Mouse (Mus musculus) left cerebral cortex, adult 11 months (tissue): Measurements from ENCODE around the gene Pifo.

Source experiments
- DNase-seq: peaks from one replicate; pipeline ENCODE4 v3.0.0; 2022; ENCODE audit warnings: low spot score

Pifo gene

DNA sequence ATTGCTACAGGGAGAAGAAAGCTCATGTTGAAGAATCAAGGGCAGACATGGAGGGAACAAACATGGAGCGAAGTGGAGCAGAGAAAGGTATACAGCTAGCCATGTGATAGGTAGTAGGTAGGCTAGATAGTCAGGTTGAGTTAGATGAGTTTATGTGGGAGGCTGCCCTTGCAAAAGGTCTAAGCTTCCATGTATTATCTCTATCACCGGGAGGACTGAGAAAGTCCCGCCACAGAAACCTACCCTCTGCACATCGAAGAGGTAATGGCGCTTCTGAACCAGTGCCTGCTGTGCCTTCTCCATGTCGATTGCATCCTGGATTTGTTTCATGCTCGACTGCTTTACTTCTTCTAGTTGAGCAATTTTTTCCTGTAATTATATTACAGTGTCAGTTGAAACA, 63.1 kb downstream of the Pifo start:
- no peak for DNase-seq
